Mouse (Mus musculus) erythroid progenitor cell, adult 5-6 weeks (primary cell): ENCODE data around the gene Fbxo9. TPM values are rescaled to one million over a fixed set of nuclear protein-coding genes. Genes with fewer than 3 reads are reported as not detected.

Experiments used
- total RNA-seq, 2 experiments: library from RNA; stranded (forward) in 1 of 2; stranded (reverse) in 1 of 2; fragments of 150-400 nt in 1 of 2; fragments of 186-747, 209-891 nt in 1 of 2; gene quantifications; 2 replicates each; pipeline versions ENCODE4 v1.2.3 to v1.2.4; 2015 to 2017; ENCODE audit warnings: low replicate concordance in 2 of 2

The Fbxo9 gene
- total RNA-seq, 2 experiments from 2014 or later, result 169 to 223 TPM

Other genes with a start within 250 kb of the Fbxo9 start
- gene Elovl5, start 191.7 kb downstream of the Fbxo9 start, total RNA-seq (2015; ENCODE audit: low replicate concordance), result 10.5 and 16.2 TPM in 2 replicates
- 10.4 and 10.9 TPM in 2 replicates for gene Elovl5, start 191.7 kb downstream of the Fbxo9 start, total RNA-seq (2017; ENCODE audit: low replicate concordance)
- gene Gcm1, start 57.1 kb downstream of the Fbxo9 start, total RNA-seq (2015; ENCODE audit: low replicate concordance), result not detected in 2 replicates
- not detected in 2 replicates for gene Gcm1, start 57.1 kb downstream of the Fbxo9 start, total RNA-seq (2017; ENCODE audit: low replicate concordance)
- gene Ick, start 127 bp upstream of the Fbxo9 start, total RNA-seq (2015; ENCODE audit: low replicate concordance), result 2.1 and 12.3 TPM in 2 replicates
- gene Ick, start 127 bp upstream of the Fbxo9 start, total RNA-seq (2017; ENCODE audit: low replicate concordance), result 0.90 and 5.2 TPM in 2 replicates
- gene Gsta4, start 73.7 kb upstream of the Fbxo9 start, total RNA-seq (2015; ENCODE audit: low replicate concordance), result 2.5 TPM in 1 of 2 replicates, not detected in the other
- gene Gsta4, start 73.7 kb upstream of the Fbxo9 start, total RNA-seq (2017; ENCODE audit: low replicate concordance), result 1.5 TPM in 1 of 2 replicates, not detected in the other
- gene Gsta1, start 121.6 kb upstream of the Fbxo9 start, total RNA-seq (2015; ENCODE audit: low replicate concordance), result not detected in 2 replicates
- gene Gsta1, start 121.6 kb upstream of the Fbxo9 start, total RNA-seq (2017; ENCODE audit: low replicate concordance), result not detected in 2 replicates
- gene Gm3776, start 148.1 kb upstream of the Fbxo9 start, total RNA-seq (2015; ENCODE audit: low replicate concordance), result not detected in 2 replicates
- gene Gm3776, start 148.1 kb upstream of the Fbxo9 start, total RNA-seq (2017; ENCODE audit: low replicate concordance), result not detected in 2 replicates
- not detected in 2 replicates for gene Gm10639, start 180.9 kb upstream of the Fbxo9 start, total RNA-seq (2015; ENCODE audit: low replicate concordance)
- not detected in 2 replicates for gene Gm10639, start 180.9 kb upstream of the Fbxo9 start, total RNA-seq (2017; ENCODE audit: low replicate concordance)
- gene Omt2a, start 205.7 kb upstream of the Fbxo9 start, total RNA-seq (2015; ENCODE audit: low replicate concordance), result not detected in 2 replicates
- gene Omt2a, start 205.7 kb upstream of the Fbxo9 start, total RNA-seq (2017; ENCODE audit: low replicate concordance), result not detected in 2 replicates
- gene Omt2b, start 218.5 kb upstream of the Fbxo9 start, total RNA-seq (2015; ENCODE audit: low replicate concordance), result not detected in 2 replicates
- not detected in 2 replicates for gene Omt2b, start 218.5 kb upstream of the Fbxo9 start, total RNA-seq (2017; ENCODE audit: low replicate concordance)
- gene Gsta2, start 246.7 kb upstream of the Fbxo9 start, total RNA-seq (2015; ENCODE audit: low replicate concordance), result not detected in 2 replicates
- not detected in 2 replicates for gene Gsta2, start 246.7 kb upstream of the Fbxo9 start, total RNA-seq (2017; ENCODE audit: low replicate concordance)